Mouse (Mus musculus): ENCODE data around the gene Gga1.

DNA sequence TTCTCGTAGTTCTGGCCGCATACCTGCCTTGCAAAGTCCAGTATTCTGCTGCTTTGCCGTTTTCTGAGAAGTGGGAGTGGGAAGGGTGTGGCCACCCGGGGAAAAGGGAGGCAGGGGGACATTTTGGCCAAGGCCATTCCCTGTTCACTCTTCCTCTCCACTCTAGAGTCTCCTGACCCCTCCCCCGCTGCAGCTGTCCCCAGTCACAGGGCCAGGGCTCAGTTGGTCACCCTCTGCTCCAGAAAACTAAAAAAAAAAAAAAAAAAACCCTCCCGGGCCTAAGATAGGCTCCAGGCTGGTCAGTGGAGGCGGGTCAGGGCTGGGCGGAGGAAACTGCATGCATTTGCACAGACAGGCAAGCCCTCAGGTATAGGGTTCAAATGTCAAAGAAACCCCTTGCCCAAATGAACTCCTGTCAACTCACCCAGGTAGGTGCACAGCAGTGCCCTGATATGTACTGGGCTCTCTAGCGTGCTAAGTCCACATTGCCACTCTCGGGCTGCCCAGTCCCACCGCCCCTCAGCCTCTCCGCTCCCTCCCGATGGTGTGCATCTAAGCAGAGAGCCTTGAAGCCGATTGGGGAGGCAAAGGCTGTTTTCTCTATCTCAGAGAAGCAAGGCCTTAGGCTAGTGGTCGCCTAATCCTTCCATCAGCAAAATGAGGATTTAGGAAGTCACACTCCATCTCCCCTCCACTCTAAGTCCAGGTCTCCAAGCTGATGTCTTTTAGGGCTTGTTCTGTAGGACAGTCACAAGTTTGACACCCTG lies 50.2 kb downstream of the Gga1 start:
- TF ChIP-seq CTCF (IDR thresholded peaks at IDR 0.05; ENCODE audit: low read depth, low read length) (no peak), POLR2A (IDR thresholded peaks at IDR 0.05; ENCODE audit: insufficient read depth, low read length) (no peak)

Measured in ES-Bruce4 (cell line).